Mouse (Mus musculus) cerebellum, adult (tissue): ENCODE data around the gene Lysmd1.
A peak's percentile ranks its signal among the peaks of the same experiment; 100 is the strongest.

Source experiments
- ATAC-seq: cut with Nextera tagmentation; 2 replicates; pipeline ENCODE4 v1.9.2; 2017; ENCODE audit warnings: mild to moderate bottlenecking, moderate library complexity, mixed read lengths; ENCODE audit not compliant: insufficient number of reproducible peaks, low FRiP score, low TSS enrichment

Lysmd1 gene

GRCm38 (mm10) chr3:95171105-95171504, 37.2 kb downstream of the Lysmd1 start:
- ATAC-seq, result no peak

DNA sequence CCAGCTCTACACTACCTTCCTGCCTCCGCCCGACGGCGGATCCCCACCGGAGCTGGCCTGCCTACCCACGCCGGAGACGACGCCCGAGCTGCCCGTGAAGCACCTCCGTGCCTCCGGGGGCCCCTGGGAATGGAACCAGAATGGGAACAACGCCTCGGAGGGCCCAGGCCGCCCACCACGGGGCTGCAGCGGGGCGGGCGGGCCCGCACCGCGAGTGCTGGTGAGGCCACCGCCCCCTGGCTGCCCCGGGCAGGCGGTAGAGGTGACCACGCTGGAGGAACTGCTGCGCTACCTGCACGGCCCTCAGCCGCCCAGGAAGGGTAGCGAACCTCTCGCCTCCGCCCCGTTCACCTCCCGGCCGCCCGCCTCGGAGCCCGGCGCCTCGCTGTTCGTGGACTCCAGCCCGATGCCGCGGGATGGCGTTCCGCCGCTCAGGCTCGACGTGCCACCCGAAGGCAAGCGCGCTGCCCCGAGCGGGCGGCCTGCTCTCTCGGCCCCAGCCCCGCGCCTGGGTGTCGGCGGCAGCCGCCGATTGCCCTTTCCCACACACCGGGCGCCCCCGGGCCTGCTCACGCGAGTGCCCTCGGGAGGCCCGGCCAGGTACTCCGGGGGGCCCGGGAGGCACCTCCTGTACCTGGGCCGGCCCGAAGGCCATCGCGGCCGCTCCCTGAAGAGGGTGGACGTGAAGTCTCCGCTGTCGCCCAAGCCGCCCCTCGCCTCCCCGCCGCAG, 38.8 kb downstream of the Lysmd1 start:
- ATAC-seq, result no peak

DNA sequence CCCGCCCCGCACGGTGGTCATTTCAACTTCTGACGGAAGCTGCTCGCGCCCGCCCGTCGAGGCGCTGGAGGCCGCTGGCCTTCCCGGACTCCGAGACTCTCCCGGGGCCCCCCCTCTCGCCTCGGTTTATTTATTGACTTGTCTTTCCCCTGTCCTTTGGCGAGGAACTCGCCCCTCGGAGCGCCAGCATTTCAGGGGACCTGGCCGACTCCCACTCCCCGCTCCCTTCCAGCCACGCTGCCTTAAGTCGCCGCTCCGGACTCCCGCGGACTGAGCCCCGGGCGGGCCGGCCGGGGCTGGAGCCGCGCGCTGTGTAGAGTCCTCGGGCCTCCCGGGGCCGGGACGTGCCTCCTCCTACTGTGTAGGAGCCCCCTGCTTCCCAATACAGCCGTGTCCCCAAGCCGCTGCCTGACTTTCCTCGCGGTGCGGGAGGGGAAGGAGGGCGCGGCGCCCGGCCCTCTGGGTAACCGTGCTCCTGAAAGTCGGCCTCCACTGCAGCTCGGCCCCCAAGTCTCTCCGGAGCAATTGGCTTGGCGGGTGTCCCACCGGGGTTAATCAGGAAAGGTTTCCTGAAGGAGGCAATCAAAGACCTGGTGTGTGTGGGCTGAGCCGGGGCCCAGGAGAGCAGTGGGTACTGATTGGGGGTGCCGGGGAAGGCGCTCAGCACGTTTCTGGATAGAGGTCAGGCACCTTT, 39.5 kb downstream of the Lysmd1 start:
- no peak for ATAC-seq

DNA sequence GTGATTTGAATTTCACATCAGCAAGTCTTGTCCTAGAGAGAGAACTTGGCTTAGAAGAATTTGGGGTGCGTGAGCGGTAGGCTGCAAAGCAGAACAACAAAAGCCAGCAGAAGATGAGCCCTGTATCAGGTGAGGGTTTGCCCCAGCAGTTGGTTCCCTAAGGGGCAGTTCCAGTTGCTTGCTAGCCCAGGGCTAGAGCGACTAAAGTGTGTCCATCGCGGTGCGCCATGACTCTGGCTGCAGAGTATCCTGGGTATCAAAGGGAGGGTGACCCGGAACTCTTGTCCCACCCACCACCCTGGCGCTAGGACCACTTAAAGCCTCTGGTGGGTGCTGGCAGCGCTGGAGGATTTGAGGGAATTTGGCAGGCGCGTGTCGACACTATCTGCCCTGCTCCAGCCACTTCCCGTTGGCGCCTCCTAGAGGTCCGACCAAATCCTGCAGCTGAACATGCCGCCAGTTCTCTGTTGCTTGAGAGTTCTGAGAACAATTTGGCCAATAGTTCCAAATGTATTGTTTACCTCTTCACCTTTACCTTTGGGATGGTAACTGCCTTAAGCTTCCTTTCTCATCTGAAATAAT, 40.2 kb downstream of the Lysmd1 start:
- 0 out of 2 replicates have a peak, but pooled peaks have one; percentile 49 for ATAC-seq

DNA sequence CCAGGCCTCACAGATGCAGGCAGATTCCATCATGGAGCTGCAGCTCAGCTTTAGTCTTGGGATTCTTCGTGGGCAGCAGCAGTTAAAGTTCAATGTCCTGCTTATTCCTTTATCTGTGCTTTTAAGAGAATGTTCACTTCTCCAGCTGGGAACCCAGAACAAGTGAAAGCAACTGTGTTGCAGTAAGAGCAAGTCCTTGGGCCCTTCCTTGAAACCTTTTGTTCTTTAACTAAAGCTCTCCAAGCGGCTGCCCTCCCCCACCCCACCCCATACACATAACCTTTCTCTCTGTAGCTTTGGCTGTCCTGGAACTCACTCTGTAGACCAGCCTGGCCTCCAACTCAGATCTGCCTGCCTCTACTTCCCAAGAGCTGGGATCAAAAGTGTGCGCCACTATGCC, 42.6 kb downstream of the Lysmd1 start:
- no peak for ATAC-seq

GRCm38 (mm10) chr3:95177583-95177982, 43.7 kb downstream of the Lysmd1 start:
- no peak for ATAC-seq

- no peak for ATAC-seq
These were observed 45.1 kb downstream of the Lysmd1 start for GRCm38 (mm10) chr3:95178948-95179347.

- ATAC-seq, result no peak
These were observed 46.0 kb downstream of the Lysmd1 start for GRCm38 (mm10) chr3:95179890-95180289.

DNA sequence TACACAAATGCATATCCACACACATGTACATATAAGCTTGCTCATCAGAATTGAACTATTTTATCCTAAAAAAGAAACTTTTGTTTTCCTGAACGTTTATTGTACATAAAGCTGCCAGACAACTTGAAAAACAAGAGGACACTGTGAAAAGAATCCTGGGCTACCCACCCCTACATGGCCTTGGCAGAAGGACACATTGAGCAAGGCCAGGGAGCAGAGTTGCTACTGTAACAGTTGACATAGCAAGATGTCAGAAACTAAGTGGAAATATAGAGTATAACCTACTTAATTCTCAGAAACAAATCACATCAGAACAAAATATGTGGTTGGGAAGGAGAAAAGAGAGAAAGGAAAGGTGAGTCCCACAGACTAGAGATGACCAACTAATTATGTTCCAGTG, 48.0 kb downstream of the Lysmd1 start:
- ATAC-seq, result no peak

DNA sequence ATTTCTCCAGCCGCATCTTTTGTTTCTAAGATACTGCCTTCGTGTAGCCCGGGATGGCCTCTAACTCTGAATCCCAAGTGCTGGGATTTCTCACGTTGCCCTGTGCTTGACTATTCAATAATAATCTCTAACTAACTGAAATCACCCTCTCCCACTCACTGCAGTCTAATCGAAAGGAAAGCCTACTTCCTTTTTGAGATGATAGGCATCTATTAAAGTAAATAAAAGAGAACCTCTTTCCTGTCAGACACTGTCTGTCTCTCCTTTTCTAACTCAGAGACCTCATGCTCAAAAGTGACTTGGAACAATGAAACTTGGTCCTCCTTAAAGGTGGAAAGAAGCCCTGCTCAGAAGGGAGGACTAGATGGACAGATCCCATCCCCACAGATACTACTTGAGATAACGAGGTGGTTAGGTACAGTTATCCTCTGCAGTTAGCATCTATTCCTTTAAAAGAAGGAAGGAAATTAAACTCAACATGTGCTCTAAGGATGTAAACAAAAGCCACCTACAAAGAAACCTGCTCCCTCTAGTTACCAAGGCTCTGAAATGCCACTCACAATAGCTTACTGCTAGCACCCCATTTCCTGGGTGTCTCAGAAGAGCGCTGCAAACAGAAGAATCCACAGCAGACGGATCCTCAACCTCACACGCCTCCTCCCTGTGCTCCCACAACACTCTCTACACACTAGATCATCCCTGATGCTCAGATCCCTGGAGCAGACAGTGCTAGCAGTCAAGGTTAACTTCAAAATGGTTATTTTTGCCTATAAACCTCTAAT, 51.1 kb downstream of the Lysmd1 start:
- no peak for ATAC-seq

DNA sequence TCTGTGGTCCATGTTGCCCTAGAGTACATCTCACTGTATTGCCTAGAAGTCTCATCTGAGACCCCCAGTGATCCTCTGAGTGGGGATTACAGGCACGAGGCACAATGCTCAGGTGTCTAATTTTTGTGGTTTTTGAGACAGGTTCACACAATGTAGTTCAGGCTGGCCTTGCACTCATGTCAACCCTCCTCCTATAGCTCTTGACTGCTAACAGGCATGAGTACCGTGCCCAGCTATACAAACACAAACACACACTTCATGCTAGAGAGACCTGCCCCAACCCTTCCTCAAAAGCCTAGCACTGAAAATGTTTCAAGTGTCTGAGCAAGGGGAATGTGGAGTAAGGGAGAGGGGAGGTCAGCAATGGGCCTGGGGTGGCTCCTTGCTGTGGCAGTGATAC, 52.2 kb downstream of the Lysmd1 start:
- no peak for ATAC-seq

DNA sequence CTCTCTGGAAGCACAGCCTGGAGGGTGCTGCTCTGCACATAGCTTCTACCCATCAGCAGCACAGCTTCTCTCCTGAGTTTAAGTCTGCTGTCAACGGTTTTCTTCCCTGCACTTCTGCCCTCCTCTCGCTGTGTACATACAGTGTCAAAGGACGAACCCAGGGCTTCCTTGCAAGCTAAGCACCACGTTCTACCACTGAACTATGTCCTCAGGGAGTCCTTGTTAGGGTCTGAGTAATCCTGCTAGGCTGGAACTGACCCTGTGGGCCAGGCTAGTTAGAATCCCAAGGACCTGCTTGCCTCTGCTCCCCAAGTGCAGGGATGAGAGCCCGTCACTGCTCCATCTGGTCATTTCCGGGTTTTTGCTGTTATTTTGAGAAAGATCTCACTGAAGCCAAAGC, 53.0 kb downstream of the Lysmd1 start:
- no peak for ATAC-seq
